Mouse (Mus musculus): ENCODE measurements around the gene Fibcd1.

DNA sequence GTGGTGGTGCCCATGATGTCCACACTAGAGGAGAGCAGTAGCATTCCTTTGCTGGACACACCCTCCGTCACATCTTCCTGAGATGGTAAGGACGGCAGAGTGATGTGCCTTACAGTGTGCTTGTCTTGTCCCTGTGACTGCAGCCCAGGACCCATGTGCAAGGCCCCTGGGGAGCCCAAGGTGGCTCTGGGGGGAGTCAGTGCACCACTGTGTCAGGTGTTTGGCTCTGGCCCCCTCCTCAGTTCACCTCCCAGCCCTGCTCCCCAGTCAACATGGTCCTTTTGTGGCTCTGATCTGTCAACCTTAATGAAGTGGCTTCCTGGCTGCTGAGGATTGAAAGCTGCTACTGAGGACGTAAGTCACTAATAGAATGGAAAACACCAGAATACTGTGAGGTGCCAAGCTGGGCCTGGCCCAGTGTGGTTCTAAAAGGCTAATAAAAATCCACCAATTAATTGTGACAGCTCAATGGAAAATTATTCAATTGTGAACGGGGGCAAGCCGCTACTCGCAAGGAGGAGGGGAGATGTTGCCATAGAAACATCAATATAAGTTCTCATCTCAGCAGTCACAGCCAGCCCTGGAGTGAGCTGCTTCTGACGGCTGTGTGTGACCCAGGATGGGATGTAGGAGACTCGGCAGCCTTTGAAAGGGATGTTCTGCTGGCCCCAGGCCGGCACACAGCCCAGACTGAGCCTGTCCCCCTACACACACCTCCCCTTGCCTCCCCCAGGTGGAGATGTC is 39.0 kb downstream of the Fibcd1 start:
- no peak for TF ChIP-seq CTCF (IDR thresholded peaks at IDR 0.05; ENCODE audit: control insufficient read depth, insufficient read depth, low read length)
- no peak for TF ChIP-seq POLR2A (IDR thresholded peaks at IDR 0.05; ENCODE audit: borderline replicate concordance, control insufficient read depth, low read depth, low read length)
